Mouse (Mus musculus): Measurements from ENCODE around the gene Pold1.

GRCm38 (mm10) chr7:44568803-44569202, 20.2 kb upstream of the Pold1 start:
- no peak for TF ChIP-seq POLR2A (IDR thresholded peaks at IDR 0.05; ENCODE audit: control insufficient read depth, low read depth, low read length)
- no peak for TF ChIP-seq CTCF (IDR thresholded peaks at IDR 0.05; ENCODE audit: control insufficient read depth, insufficient read depth, insufficient replicate concordance, low read depth, low read length)
